Mouse (Mus musculus) T-helper 2 cell (primary cell): ENCODE measurements at regions not wholly inside any gene's neighbourhood (a gene's known extent, or its start where the extent isn't known, plus 50 kb on each side); places are given as distances from the start of the nearest gene placed in this dataset.

Source experiments
- in situ Hi-C: fragments of 300-600 bp; cut with MboI, MseI; formaldehyde crosslinking; loops from one replicate; pipeline ENCODE4 v1.15.1; 2025; ENCODE audit warnings: high pct_unique_total_duplicates

- in situ Hi-C loops, result no loop called here
These were observed 692.4 kb downstream of the Gm9008 start for GRCm38 (mm10) chr6:75805223-75805622.

- in situ Hi-C loops, result no loop called here
These were observed 697.6 kb downstream of the Gm9008 start for GRCm38 (mm10) chr6:75799993-75800392.

DNA sequence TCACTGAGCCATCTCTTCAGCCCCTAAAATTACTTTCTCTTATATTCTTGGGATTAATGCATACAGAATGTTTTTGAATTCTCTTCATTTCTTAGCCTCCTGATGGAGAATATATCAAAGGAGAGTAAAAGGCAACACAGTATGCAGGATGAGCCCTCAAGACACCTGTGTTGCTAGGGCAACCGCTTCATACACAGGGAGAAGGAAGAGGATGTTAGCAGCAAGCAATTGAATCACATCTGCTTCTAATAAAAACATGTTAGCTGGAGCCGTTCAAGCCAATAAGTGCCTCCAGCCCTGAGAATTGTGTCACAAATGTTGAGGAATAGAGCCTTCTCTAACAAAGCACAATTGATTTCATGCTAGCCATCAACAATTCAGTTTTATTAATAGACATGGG lies 698.0 kb downstream of the Gm9008 start:
- in situ Hi-C loops, result no loop called here

GRCm38 (mm10) chr6:75782680-75783079 lies 714.9 kb downstream of the Gm9008 start:
- in situ Hi-C loops, result no loop called here

DNA sequence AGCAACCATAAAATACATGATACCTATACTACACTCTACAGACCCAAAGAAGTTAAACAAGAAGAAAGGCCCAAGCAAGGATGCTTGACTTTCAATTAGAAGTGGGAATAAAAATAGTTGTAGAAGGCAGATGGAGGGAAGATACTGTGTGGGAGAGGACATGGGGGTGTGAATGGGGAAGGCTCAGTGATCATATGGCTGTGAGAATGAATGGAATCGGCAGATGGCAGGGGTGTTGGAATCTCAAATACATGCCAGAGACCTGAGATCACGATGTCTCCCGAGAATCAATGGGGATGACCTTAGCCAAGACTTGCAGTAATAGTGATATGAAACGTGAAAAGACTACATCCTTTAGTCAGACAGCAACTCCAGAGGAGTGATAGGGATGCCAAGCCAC lies 734.5 kb downstream of the Gm9008 start:
- in situ Hi-C loops, result no loop called here

DNA sequence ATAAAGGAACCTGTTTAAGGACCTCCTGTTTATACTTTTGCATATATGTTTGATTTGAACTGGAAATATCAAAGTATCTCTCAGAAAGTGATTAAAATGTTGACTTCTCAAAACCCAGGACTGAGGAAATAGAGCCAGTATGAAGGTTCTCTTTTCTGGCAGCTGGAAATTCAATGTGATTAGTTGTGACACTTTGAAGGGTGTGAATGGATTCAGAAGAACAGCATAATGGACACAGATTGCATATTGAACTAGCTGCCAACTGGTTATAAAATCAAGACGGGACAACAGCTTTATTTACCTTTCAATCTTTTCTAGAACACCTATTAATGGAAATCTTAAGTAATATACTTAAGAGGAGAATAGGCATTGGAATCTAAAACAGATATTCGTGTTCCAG lies 741.4 kb downstream of the Gm9008 start:
- in situ Hi-C loops, result loop anchor here (10.0 kb wide), 1 partner anchor 1571 kb away; no protein-coding TSS in a partner anchor
